Mouse (Mus musculus): ENCODE measurements around the gene Satb2. TPM values are rescaled to one million over a fixed set of nuclear protein-coding genes. Genes with fewer than 3 reads are reported as not detected.

The Satb2 gene
- total and polyA plus RNA-seq, 2 experiments from 2014 or later = 0.12 TPM; not detected in 1

DNA sequence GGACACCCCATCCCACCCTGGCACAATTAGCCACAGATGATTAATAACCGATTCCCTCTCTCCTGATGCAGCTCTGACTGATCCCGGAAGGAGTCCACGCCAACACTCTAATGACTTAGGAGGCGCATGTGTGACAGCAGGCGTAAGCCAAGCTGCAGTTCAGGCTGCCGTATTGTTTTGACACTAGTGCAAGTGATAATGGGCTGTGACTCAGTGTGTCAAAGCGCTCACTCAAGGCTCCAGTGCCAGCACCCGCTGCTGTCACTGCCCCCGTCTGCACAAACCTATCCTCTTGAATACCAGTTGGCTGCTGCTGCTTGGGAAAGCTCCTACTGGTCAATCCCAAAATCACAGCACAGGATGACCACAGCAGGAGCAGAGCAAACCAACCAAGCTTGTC is 49.7 kb downstream of the Satb2 start:
- no peaks in the 10 kb centered on the region for H3K27me3 ChIP-seq (ENCODE audit: control insufficient read depth, insufficient read depth, low read length)

DNA sequence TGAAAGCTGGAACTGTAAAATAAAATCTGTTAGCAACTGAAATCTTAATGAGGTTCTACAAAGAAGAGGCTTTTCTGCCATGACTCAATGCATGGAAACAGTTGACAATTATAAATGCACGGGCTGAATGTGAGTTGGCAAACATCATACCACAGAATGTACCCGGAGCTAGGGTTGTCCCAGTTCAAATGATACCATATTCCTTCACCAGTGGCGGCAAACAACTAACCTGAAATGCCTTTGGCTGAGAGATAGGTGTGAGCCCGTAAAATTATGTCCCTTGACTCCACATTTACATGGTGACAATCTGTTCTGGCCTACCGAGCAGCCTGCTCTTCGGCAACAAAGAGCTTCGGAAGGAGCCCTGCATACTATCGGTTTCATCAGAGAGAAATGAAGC is 58.0 kb downstream of the Satb2 start:
- DNase-seq (ENCODE audit: low spot score) = no peak

More for the DNA sequence above, 49.7 kb downstream of the Satb2 start:
- WGBS = 50% methylated on average over 9 of the region's 9 CpGs
- no peaks in the 10 kb centered on the region for H3K9me3 ChIP-seq (replicated peaks; ENCODE audit: control insufficient read depth, low read length)
- no peak overlapping the region for H3K4me3 ChIP-seq (ENCODE audit: low read depth, low read length)
- H3K4me1 ChIP-seq (ENCODE audit: control insufficient read depth, insufficient read depth) = no peaks in the 10 kb centered on the region
- TF ChIP-seq CTCF (IDR thresholded peaks at IDR 0.05; ENCODE audit: low read depth) = no peak
- no peak for TF ChIP-seq EP300 (IDR thresholded peaks at IDR 0.05; ENCODE audit: low read depth)
- DNase-seq (ENCODE audit: low spot score) (no peak), ATAC-seq (ENCODE audit: insufficient read depth, low read depth) (no peak)
- no peak overlapping the region for H3K27ac ChIP-seq (ENCODE audit: low read depth)
- no peaks in the 10 kb centered on the region for H3K36me3 ChIP-seq (replicated peaks; ENCODE audit: control insufficient read depth, insufficient read depth, low read length)
- H3K4me2 ChIP-seq (ENCODE audit: low read depth, low read length) = no peak overlapping the region
- no peak overlapping the region for H3K9ac ChIP-seq (replicated peaks; ENCODE audit: low read depth, low read length)

DNA sequence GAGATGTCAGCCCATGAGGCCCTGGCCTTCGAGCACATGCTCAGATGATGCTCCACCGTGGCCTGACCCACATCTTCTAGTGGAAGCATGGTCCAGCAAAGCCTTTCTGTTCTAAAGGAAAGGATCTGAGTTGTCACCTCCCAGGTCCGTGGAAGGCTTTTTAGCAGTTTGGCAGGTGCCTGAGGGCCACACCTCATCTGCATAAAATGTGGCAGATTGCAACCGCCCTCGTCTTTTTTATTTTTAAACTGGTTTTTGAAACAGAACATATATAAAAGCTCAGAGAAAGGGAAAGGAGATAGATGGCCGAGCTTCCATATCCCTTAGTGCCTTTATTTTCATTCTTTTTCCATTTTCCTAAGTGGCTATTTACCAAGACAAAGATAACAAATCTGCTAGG is 64.2 kb downstream of the Satb2 start:
- Histone ChIP-seq H3K27ac (ENCODE audit: low read depth) (no peak overlapping the region), H3K9ac (replicated peaks; ENCODE audit: low read depth, low read length) (no peak overlapping the region), H3K4me1 (ENCODE audit: control insufficient read depth, insufficient read depth) (no peaks in the 10 kb centered on the region), H3K4me2 (ENCODE audit: low read depth, low read length) (no peak overlapping the region), H3K27me3 (ENCODE audit: control insufficient read depth, insufficient read depth, low read length) (no peaks in the 10 kb centered on the region), H3K9me3 (replicated peaks; ENCODE audit: control insufficient read depth, low read length) (no peaks in the 10 kb centered on the region), H3K36me3 (replicated peaks; ENCODE audit: control insufficient read depth, insufficient read depth, low read length) (no peaks in the 10 kb centered on the region), H3K4me3 (ENCODE audit: low read depth, low read length) (no peak overlapping the region)
- ATAC-seq (ENCODE audit: insufficient read depth, low read depth) (no peak), DNase-seq (ENCODE audit: low spot score) (no peak)
- WGBS = 78% methylated on average over 6 of the region's 6 CpGs
- TF ChIP-seq CTCF (IDR thresholded peaks at IDR 0.05; ENCODE audit: low read depth) (no peak), EP300 (IDR thresholded peaks at IDR 0.05; ENCODE audit: low read depth) (no peak)

More for the DNA sequence above, 58.0 kb downstream of the Satb2 start:
- Histone ChIP-seq H3K27ac (ENCODE audit: low read depth) (no peak overlapping the region), H3K4me2 (ENCODE audit: low read depth, low read length) (no peak overlapping the region), H3K9ac (replicated peaks; ENCODE audit: low read depth, low read length) (no peak overlapping the region), H3K36me3 (replicated peaks; ENCODE audit: control insufficient read depth, insufficient read depth, low read length) (no peaks in the 10 kb centered on the region), H3K9me3 (replicated peaks; ENCODE audit: control insufficient read depth, low read length) (no peaks in the 10 kb centered on the region), H3K4me3 (ENCODE audit: low read depth, low read length) (no peak overlapping the region), H3K4me1 (ENCODE audit: control insufficient read depth, insufficient read depth) (no peaks in the 10 kb centered on the region), H3K27me3 (ENCODE audit: control insufficient read depth, insufficient read depth, low read length) (no peaks in the 10 kb centered on the region)
- 84% methylated on average over 8 of the region's 8 CpGs for WGBS
- no peak for ATAC-seq (ENCODE audit: insufficient read depth, low read depth)
- no peak for TF ChIP-seq EP300 (IDR thresholded peaks at IDR 0.05; ENCODE audit: low read depth)
- TF ChIP-seq CTCF (IDR thresholded peaks at IDR 0.05; ENCODE audit: low read depth) = no peak

DNA sequence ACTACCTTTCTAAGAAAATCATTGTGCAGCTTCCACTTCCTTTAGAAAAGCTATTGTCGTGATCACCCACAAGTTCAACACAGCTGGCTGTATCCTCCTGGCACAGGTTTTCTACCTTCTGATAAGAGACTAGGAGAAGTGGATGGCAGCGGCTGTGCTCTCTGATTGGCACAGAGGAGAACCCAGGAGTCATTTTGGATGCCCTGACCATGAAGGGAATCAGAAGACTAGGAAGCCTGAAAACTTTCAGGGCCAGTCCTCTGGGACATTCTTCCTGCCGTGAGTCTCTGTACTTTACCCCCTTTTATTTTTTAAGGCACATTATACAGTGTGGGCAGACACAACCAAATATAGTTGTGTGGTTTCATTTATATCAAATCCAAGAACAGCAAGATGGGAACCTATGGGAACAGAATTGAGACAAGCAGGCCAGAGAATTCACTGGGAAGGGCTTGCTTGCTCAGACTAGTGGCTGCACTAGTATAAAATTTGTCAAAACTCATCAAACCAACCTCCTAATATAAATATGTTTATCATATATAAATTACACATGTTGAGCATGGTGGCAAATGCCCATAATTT is 77.7 kb downstream of the Satb2 start:
- Histone ChIP-seq H3K4me1 (ENCODE audit: control insufficient read depth, insufficient read depth) (no peaks in the 10 kb centered on the region), H3K27me3 (ENCODE audit: control insufficient read depth, insufficient read depth, low read length) (no peaks in the 10 kb centered on the region), H3K4me2 (ENCODE audit: low read depth, low read length) (no peak overlapping the region), H3K4me3 (ENCODE audit: low read depth, low read length) (no peak overlapping the region), H3K36me3 (replicated peaks; ENCODE audit: control insufficient read depth, insufficient read depth, low read length) (no peaks in the 10 kb centered on the region), H3K9me3 (replicated peaks; ENCODE audit: control insufficient read depth, low read length) (no peaks in the 10 kb centered on the region), H3K9ac (replicated peaks; ENCODE audit: low read depth, low read length) (no peak overlapping the region), H3K27ac (ENCODE audit: low read depth) (no peak overlapping the region)
- DNase-seq (ENCODE audit: low spot score) = no peak
- no peak for ATAC-seq (ENCODE audit: insufficient read depth, low read depth)
- TF ChIP-seq EP300 (IDR thresholded peaks at IDR 0.05; ENCODE audit: low read depth) = no peak
- TF ChIP-seq CTCF (IDR thresholded peaks at IDR 0.05; ENCODE audit: low read depth) = no peak
- 42% methylated on average over 3 of the region's 3 CpGs for WGBS

DNA sequence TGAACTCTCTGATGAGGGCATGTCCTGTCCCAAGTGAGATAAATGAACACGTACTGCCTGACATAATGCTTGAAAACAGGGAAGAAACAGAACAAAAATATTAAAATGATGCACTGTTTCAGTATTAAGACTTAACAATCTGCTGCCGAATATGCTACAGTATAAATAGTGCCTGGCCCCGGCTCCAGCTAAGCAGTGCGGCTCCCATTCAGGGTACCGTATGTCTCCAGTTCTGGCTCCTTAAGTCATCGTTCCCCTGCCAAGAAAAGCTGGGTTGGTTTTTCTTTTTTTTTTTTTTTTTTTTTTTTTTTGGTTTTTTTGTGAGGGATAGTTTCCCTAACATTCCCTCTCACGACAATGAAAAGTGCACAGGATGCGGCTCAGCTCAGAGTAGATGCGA is 78.3 kb downstream of the Satb2 start:
- H3K4me1 ChIP-seq (ENCODE audit: control insufficient read depth, insufficient read depth) = no peaks in the 10 kb centered on the region
- no peak overlapping the region for H3K9ac ChIP-seq (replicated peaks; ENCODE audit: low read depth, low read length)
- DNase-seq (ENCODE audit: low spot score) = no peak
- no peak for ATAC-seq (ENCODE audit: insufficient read depth, low read depth)
- TF ChIP-seq EP300 (IDR thresholded peaks at IDR 0.05; ENCODE audit: low read depth) = no peak
- TF ChIP-seq CTCF (IDR thresholded peaks at IDR 0.05; ENCODE audit: low read depth) = no peak
- 81% methylated on average over 9 of the region's 9 CpGs for WGBS
- no peaks in the 10 kb centered on the region for H3K36me3 ChIP-seq (replicated peaks; ENCODE audit: control insufficient read depth, insufficient read depth, low read length)
- no peak overlapping the region for H3K4me2 ChIP-seq (ENCODE audit: low read depth, low read length)
- H3K9me3 ChIP-seq (replicated peaks; ENCODE audit: control insufficient read depth, low read length) = no peaks in the 10 kb centered on the region
- H3K27ac ChIP-seq (ENCODE audit: low read depth) = no peak overlapping the region
- H3K27me3 ChIP-seq (ENCODE audit: control insufficient read depth, insufficient read depth, low read length) = no peaks in the 10 kb centered on the region
- H3K4me3 ChIP-seq (ENCODE audit: low read depth, low read length) = no peak overlapping the region

All from heart, postnatal 0 days (tissue).